Mouse (Mus musculus): ENCODE results near the gene Vmn1r119. TPM values are rescaled to one million over a fixed set of nuclear protein-coding genes. Genes with fewer than 3 reads are reported as not detected.
"Not testable (repeated sequence)": the region's sequence is repeated elsewhere in the genome, so short reads cannot be mapped to it uniquely, and the experiment has no call there.

Vmn1r119 gene
- not detected in 2 replicates for polyA plus RNA-seq (2016; fragmentation: Nextera tagmentation; extraction: Ambion mirVana)

DNA sequence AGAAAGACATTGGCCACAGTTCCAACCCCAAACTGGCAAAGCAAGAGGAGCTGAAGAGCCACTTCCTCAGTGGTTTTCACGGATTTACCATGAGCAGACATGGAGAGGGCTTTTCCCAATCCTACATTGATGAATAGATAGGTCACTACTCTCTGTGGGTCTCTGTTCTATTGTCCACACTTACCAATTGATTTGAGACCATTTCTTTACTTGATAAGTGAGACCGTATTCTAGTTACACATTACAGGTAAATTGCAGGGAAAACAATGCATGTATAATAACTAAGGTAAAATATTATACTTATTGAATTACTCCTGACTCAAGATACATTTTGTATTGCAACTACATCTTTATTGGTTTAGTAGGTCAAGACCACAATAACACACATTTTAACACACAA lies at the start of gene Vmn1r119:
TSS of gene Vmn1r119 (minus strand) at position 101 of the 400 bp plus-strand sequence.
- DNase-seq (ENCODE audit: low spot score); H3K4me1 ChIP-seq; H3K9me3 ChIP-seq; H3K4me3 ChIP-seq; H3K27ac ChIP-seq (replicated peaks); H3K36me3 ChIP-seq (replicated peaks); H3K27me3 ChIP-seq (replicated peaks; ENCODE audit: low read depth, poor library complexity, severe bottlenecking): not testable (repeated sequence)
- no CpG with 5 or more reads among the region's 2 CpGs for WGBS

DNA sequence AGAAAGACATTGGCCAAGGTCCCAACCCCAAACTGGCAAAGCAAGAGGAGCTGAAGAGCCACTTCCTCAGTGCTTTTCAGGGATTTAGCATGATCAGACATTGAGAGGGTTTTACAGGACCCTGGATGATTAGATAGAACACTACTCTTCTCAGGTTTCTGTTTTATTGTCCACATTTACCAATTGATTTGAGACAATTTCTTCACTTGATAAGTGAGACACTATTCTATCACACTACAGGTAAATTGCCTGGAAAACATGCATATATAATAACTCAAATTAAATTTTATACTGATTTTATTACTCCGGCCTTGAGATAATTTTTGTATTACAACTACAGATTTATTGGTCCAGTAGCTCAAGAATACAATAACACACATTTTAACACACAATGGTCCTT lies 41.4 kb upstream of the Vmn1r119 start, which contains the start of gene Vmn1r120:
TSS of gene Vmn1r120 (minus strand) at position 101 of the 400 bp plus-strand sequence.
- not testable (repeated sequence) for H3K27ac ChIP-seq (replicated peaks); H3K9me3 ChIP-seq; H3K4me3 ChIP-seq; DNase-seq (ENCODE audit: low spot score); H3K27me3 ChIP-seq (replicated peaks; ENCODE audit: low read depth, poor library complexity, severe bottlenecking); H3K4me1 ChIP-seq; H3K36me3 ChIP-seq (replicated peaks)
- 76% methylated on average over 1 of the region's 1 CpGs for WGBS

Other genes starting within 250 kb of the Vmn1r119 start
- not detected in 2 replicates for gene Vmn1r112, start 241.3 kb downstream of the Vmn1r119 start, polyA plus RNA-seq (2016; fragmentation: Nextera tagmentation; extraction: Ambion mirVana)
- gene Vmn1r113, start 225.2 kb downstream of the Vmn1r119 start, polyA plus RNA-seq (2016; fragmentation: Nextera tagmentation; extraction: Ambion mirVana): not detected in 2 replicates
- not detected in 2 replicates for gene Vmn1r114, start 200.3 kb downstream of the Vmn1r119 start, polyA plus RNA-seq (2016; fragmentation: Nextera tagmentation; extraction: Ambion mirVana)
- not detected in 2 replicates for gene Vmn1r115, start 167.5 kb downstream of the Vmn1r119 start, polyA plus RNA-seq (2016; fragmentation: Nextera tagmentation; extraction: Ambion mirVana)
- gene Vmn1r116, start 140.2 kb downstream of the Vmn1r119 start, polyA plus RNA-seq (2016; fragmentation: Nextera tagmentation; extraction: Ambion mirVana): not detected in 2 replicates
- gene Vmn1r117, start 128.3 kb downstream of the Vmn1r119 start, polyA plus RNA-seq (2016; fragmentation: Nextera tagmentation; extraction: Ambion mirVana): not detected in 2 replicates
- not detected in 2 replicates for gene Vmn1r118, start 100.1 kb downstream of the Vmn1r119 start, polyA plus RNA-seq (2016; fragmentation: Nextera tagmentation; extraction: Ambion mirVana)
- gene Vmn1r120, start 41.3 kb upstream of the Vmn1r119 start, polyA plus RNA-seq (2016; fragmentation: Nextera tagmentation; extraction: Ambion mirVana): not detected in 2 replicates
- gene Vmn1r121, start 86.1 kb upstream of the Vmn1r119 start, polyA plus RNA-seq (2016; fragmentation: Nextera tagmentation; extraction: Ambion mirVana): not detected in 2 replicates
- gene Vmn1r122, start 121.7 kb upstream of the Vmn1r119 start, polyA plus RNA-seq (2016; fragmentation: Nextera tagmentation; extraction: Ambion mirVana): not detected in 2 replicates
- not detected in 2 replicates for gene Vmn1r123, start 149.7 kb upstream of the Vmn1r119 start, polyA plus RNA-seq (2016; fragmentation: Nextera tagmentation; extraction: Ambion mirVana)
- gene Gm5157, start 178.0 kb upstream of the Vmn1r119 start, polyA plus RNA-seq (2016; fragmentation: Nextera tagmentation; extraction: Ambion mirVana): not detected in 2 replicates
- gene Vmn1r124, start 248.2 kb upstream of the Vmn1r119 start, polyA plus RNA-seq (2016; fragmentation: Nextera tagmentation; extraction: Ambion mirVana): not detected in 2 replicates